Mouse (Mus musculus): ENCODE results near the gene Mrps17.

Mrps17 gene

DNA sequence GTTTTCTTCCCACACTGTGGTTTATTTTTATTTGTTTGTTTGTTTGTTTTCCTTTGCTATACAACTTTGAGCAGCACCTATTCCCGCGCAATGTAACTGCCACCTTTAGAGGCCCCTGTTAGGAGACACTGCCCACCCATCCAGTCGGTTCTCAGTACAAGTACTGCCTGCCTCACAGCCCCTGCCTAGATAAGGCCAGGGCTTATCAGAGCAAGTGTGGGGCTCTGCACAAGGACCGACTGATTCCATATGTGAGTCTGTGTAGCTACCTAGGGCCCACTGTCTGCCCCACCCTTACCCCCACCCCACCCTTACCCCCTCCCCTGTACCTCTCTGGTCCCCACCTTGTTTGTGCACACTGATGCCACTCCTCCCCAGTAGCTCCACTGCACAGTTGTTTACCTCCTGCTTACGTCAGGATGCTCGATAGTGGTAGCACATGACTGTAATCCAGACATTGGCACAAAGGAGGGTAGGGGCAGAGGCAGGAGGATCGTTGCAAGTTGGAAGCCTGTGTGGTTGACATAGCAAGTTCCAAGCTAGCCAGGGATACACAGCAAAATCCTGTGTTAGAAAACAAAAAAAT, 27.7 kb downstream of the Mrps17 start:
- DNase-seq (ENCODE audit: low spot score) = no peak

DNA sequence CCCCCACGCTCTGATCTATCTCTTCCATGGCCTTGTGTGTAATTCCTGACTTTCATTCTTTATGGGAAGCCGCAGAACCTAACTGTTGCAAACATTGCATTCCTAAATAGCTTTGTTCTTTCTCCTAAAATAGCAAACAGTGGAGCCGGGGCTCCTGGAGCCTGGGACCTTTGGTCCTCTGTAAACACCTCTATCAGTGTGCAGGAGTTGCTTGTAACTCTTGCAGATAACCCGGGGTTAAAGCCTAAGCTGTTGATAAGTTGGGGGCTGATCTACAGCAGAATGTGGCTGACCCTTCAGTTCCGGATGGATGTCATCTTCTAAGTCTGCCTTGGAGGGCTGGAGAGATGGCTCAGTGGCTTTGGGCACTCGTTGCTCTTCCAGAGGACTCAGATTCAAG, 28.8 kb downstream of the Mrps17 start:
- DNase-seq (ENCODE audit: low spot score) = no peak

DNA sequence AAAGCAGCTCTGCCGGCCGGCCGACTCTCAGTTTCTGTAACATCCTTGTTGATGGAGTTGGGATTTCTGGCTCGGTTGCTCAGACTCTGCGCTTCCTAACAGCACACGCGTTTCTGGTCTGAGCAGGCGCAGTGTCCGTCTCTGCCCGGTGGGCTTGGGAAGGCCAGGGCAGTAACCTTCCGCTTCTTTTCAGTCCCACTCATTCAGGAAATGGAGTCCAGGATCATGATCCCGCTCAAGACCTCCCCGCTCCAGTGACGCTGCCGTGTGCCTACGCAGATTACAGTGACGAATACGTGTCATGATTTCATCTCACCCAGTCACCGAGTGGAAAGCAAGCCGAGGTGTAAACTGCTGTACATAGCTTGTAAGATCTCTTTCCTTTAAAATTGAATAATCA, 41.6 kb downstream of the Mrps17 start:
- DNase-seq (ENCODE audit: low spot score) = no peak

DNA sequence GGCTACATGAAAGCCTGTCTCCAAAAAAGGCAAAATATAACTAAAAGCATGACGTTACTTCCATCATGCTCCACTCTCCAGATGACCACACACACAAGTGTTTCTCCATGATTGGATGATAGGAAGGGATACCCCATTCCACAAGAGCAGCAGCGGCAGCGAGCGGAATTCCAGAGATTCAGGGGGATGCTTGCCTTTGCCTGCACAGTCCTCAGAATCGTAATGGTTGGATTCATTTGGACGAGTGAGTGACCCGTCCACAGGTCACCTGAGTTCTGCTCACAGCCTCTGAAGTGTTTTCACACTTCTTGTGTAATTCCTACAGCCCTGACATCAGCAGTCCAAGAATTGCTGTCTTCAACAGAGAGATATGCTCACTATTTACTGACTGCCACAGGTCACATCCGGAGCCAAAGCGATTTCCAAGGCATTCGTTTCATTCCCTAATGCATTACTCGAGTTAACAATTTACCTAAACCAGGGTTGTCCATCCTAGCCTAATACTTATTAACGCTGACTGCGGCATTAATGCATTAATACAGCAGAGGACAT, 44.7 kb downstream of the Mrps17 start:
- no peak for DNase-seq (ENCODE audit: low spot score)

DNA sequence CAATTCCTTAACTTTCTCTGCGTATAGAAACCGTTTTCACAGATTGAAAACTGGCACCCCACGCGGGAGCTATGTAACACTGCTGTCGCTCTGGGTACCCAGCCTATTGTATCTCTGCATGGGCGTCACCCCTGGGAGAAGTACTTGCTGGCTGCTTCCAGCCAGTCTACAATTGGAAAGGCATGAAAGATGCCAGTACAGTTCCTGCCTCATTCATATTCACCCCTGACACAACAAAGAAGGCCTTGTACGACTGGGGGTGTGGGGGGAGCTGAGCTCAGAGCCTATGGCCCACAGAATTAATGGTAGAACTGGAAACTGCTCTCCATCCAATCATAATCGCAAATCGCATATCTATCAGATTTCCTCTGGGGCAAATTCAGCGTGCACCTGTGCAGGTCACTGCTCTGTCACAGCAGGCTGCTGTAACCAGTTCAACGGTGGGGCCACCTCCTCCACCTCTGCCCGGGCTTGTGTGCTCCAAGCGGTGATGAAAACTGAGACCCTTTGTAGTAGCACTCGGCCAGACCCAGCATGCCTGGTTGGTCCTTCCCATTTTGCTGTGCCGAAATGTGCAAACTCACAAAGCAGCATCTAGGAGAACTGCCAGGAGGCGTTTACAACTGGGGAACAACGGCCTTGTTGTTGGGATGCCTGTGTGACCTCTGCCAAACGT, 46.7 kb downstream of the Mrps17 start:
- DNase-seq (ENCODE audit: low spot score) = no peak

DNA sequence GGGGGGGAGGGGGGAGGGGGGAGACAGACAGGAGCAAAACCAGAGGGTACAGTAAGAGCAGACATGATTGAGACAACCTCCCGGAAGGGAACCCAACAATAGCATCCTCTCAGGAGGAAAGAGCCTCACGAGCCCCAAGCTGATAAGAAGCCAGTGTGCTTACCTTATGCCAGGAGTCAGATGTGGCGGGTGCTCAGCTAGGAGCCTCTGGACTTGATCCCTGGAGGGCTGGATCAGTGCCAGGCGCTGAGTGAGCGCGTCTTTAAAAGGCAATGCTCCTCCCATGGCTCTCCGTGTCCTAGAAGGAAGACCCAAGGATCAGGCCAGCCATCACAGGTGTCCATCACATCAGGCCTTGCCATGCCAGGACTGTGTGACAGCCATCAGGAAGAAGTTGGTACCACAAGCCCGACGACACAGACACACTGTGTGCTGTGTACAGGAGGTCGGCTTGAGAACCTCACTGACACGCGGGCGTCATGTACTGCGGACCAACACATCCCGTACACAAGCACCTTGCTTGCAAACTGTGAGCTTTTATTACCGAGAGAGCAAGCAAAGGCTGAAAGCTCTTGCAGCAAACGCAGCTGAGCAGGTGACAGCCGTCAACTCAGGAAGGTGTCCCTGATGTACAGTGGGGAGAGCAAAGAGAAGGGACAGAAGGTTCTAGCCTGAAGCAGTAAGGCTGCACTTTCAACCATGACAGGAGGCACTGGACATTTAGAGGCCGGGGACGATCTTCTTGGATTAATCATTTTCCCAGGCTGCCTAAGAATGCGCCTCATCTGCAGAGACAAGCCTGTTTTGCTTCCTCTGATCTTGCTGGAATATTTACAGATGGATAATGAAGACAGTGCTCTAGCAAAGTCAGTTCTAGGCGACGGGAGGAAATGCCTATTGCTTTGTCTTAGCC, 55.4 kb downstream of the Mrps17 start:
- DNase-seq (ENCODE audit: low spot score) = no peak
